Mouse (Mus musculus): Measurements from ENCODE around the gene Hist1h2bj. TPM values are rescaled to one million over a fixed set of nuclear protein-coding genes. Genes with fewer than 3 reads are reported as not detected.
"Not testable (repeated sequence)": the region's sequence is repeated elsewhere in the genome, so short reads cannot be mapped to it uniquely, and the experiment has no call there.

Gene Hist1h2bj
- total RNA-seq (2018; cell fraction: chromatin; rRNA removed), result 10 to 100 TPM in 9 of 26 experiments, 1 to 10 TPM in 14, not detected in 3; 3.2 to 32.9 (median 9.4) TPM
- total RNA-seq (2018; cell fraction: cytosol; rRNA removed), result 10 to 100 TPM; 10.1 to 68.8 (median 21.0) TPM
- total RNA-seq (2018; cell fraction: nucleus; rRNA removed), result 10 to 100 TPM in 12 of 26 experiments, 1 to 10 TPM in 11, not detected in 3; 3.4 to 70.4 (median 11.3) TPM
- not detected in 3 replicates for polyA plus RNA-seq (2018)

DNA sequence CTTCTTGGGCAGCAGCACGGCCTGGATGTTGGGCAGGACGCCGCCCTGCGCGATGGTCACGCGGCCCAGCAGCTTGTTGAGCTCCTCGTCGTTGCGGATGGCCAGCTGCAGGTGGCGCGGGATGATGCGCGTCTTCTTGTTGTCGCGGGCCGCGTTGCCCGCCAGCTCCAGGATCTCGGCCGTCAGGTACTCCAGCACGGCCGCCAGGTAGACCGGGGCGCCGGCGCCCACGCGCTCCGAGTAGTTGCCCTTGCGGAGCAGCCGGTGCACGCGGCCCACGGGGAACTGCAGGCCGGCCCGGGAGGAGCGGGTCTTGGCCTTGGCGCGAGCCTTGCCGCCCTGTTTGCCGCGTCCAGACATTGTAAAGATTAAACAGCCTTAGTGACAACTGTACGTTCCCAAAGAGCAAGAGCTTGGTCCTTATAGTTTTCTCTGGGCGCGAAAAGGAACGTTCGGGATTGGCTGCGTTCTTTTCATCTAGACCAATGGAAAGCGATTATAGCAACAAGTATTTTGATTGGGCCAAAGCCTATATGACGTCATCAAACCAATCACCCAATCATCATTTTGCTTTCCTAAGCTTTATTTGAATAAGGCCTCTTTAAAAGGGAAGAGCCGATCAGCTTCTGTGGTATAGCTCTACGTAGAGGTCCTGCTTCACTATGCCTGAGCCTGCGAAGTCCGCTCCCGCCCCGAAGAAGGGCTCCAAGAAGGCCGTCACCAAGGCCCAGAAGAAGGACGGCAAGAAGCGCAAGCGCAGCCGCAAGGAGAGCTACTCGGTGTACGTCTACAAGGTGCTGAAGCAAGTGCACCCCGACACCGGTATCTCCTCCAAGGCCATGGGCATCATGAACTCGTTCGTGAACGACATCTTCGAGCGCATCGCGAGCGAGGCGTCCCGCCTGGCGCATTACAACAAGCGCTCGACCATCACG is at the start of gene Hist1h2bj, which contains the start of gene Hist1h2ag:
Hist1h2bj (plus strand) TSS at position 647 of the 935 bp plus-strand sequence.
Hist1h2ag (minus strand) TSS at position 377 of the 935 bp plus-strand sequence.
- H3K36me3 ChIP-seq (ENCODE audit: inconsistent target); H3K79me2 ChIP-seq (ENCODE audit: inconsistent target): not testable (repeated sequence)
- H3K27ac ChIP-seq, result peak within 1 kb of the TSS; percentile 85
- peak within 1 kb of the TSS; percentile 29 for H3K4me3 ChIP-seq (ENCODE audit: inconsistent target)
- 2% methylated on average over 15 of the region's 80 CpGs for WGBS (ENCODE audit: missing documents)

DNA sequence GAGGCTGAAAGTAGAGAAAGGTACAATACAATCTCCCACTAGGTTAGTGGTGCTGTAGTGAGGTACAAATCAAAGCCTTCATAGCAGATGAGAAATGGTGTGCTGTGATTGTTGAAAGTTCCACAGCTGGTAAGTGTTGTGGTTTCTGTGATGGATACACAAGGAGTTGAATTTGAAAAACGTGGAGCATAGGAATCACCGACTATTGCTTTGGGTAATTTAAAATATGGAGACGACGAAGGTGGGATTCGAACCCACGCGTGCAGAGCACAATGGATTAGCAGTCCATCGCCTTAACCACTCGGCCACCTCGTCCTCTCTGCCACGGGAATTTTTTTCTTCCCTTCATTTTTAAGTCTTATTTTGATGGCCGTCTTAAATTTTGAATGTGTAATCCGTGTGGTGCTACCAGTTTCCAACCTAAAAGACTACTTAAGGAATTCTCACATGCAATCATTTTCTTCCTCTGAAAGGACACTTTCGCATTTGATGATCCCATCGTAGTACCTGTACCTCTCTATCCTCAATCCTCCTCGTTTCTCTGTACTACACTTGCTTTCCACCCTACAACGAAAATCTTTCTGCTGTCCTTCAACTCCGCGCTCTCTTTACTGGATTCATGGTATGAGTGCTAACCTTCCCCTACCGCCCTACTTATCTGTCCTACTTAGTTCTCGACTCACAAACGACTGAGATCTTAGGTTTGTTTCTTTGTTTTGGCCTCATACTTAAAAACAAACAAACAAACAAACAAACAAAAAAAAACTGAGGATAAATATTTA is 48.9 kb upstream of the Hist1h2bj start:
- Histone ChIP-seq H3K27ac (no peak overlapping the region), H3K36me3 (ENCODE audit: inconsistent target) (no peaks in the 10 kb centered on the region), H3K4me3 (ENCODE audit: inconsistent target) (peak overlapping the region; percentile 49; the same call in 1 of the 2 replicates), H3K79me2 (ENCODE audit: inconsistent target) (no peaks in the 10 kb centered on the region)
- WGBS (ENCODE audit: missing documents), result 12% methylated on average over 22 of the region's 22 CpGs

DNA sequence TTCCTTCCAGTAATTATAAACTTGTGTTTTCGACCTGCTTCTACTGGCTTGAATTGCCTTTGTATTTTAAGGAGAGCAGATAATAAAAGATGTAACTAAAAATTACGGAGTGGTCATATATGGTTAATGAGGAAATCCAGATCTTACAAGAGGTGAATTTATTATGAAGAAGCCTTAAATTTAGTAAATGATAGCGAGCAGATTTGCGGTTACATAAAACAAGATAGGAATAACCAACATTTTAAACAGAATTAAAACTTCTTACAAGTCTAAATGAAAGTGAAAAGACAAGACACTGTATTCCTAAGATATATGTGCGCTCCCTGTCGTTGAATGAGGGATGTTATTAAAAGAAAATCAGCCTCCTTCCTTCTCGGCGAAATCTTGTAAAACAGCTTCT is 48.1 kb upstream of the Hist1h2bj start:
- Histone ChIP-seq H3K4me3 (ENCODE audit: inconsistent target) (peak overlapping the region; percentile 49), H3K27ac (no peak overlapping the region), H3K36me3 (ENCODE audit: inconsistent target) (no peaks in the 10 kb centered on the region), H3K79me2 (ENCODE audit: inconsistent target) (no peaks in the 10 kb centered on the region)
- 21% methylated on average over 8 of the region's 8 CpGs for WGBS (ENCODE audit: missing documents)

DNA sequence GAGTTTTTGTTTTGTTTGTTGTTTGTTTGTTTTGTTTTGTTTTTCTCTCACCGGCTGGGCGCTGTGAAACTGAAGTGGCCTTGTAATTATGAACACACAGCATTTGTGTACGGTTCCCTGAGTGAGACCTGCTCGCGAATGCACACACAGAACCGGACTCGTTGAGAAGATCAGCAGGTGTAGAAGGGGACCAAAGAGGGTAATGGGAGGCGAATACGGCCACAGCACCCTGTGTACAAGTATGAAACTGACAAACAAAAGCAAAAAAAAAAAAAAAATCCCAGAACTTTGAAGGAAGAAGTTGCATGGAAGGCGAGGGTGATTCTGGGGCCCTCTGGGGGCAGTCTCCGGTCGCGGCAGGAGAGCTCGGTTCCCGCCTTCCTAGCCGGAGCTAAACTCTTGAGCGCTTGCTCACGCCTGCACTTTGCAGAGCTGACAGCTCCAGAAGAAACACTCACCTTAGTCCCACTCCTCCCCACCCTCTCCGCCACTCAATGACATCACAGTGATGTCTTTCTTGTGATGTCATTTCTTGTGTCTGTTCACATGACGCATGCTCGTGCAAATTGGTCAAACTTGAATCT is 47.6 kb upstream of the Hist1h2bj start:
- WGBS (ENCODE audit: missing documents), result 2% methylated on average over 21 of the region's 21 CpGs
- Histone ChIP-seq H3K4me3 (ENCODE audit: inconsistent target) (peak overlapping the region; percentile 49), H3K36me3 (ENCODE audit: inconsistent target) (no peaks in the 10 kb centered on the region)

DNA sequence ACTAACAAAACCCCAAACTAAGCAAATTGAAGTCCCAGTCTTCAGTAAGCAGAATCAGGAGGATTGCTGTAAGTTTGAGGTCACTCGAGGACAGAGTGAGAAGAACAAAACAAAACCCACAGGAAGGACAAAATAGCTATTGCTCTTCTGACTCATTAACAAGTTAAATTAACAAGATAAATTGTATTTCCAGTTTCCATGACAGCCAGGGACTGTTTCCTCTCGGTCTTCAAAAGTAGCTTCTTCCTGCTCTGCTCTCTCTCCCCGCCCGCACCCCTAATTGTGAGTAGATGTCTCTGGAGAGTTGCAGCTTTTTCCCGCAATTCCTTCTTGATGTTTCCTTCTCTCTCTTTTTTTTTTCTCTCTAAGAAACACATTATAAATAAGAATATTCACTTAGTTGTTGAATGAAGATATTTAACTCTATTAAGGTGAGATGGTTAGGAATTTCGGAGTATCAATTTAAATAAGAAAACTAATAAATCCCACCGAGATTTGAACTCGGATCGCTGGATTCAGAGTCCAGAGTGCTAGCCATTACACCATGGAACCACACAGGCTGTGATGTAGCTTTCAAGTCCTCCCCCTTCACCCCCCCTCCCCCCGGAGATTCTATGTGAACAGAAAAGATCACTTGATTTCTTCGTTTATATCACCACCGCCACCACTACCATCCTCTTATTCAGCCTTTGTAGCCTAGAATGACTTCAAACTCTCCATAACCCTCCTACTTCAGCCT is 46.7 kb upstream of the Hist1h2bj start:
- no peaks in the 10 kb centered on the region for H3K79me2 ChIP-seq (ENCODE audit: inconsistent target)
- WGBS (ENCODE audit: missing documents), result 13% methylated on average over 10 of the region's 12 CpGs
- peak overlapping the region; percentile 49 for H3K4me3 ChIP-seq (ENCODE audit: inconsistent target)
- no peak overlapping the region for H3K27ac ChIP-seq
- no peaks in the 10 kb centered on the region for H3K36me3 ChIP-seq (ENCODE audit: inconsistent target)

More for the DNA sequence above, 47.6 kb upstream of the Hist1h2bj start:
- Histone ChIP-seq H3K79me2 (ENCODE audit: inconsistent target) (no peaks in the 10 kb centered on the region), H3K27ac (0 out of 2 replicates have a peak overlapping the region, but pooled peaks have one; percentile 5)

DNA sequence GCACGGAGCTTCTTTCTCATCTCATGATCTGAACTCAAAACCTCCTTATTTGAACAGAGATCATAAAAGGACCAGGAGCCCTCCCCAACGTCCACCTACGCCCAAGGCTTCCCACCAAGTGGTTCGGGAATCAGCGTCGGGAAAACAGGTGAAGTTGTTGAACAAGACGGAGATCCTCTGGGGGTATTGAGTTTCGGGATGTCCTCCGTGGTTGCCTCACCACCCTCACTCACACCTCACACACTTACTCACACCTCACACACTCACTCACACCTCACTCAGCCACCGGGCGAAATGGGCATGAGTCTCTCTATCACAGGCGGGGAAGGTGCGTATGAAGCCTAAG is 46.2 kb upstream of the Hist1h2bj start:
- Histone ChIP-seq H3K79me2 (ENCODE audit: inconsistent target) (no peaks in the 10 kb centered on the region), H3K4me3 (ENCODE audit: inconsistent target) (peak overlapping the region; percentile 49), H3K36me3 (ENCODE audit: inconsistent target) (no peaks in the 10 kb centered on the region), H3K27ac (no peak overlapping the region)
- 27% methylated on average over 13 of the region's 13 CpGs for WGBS (ENCODE audit: missing documents)

DNA sequence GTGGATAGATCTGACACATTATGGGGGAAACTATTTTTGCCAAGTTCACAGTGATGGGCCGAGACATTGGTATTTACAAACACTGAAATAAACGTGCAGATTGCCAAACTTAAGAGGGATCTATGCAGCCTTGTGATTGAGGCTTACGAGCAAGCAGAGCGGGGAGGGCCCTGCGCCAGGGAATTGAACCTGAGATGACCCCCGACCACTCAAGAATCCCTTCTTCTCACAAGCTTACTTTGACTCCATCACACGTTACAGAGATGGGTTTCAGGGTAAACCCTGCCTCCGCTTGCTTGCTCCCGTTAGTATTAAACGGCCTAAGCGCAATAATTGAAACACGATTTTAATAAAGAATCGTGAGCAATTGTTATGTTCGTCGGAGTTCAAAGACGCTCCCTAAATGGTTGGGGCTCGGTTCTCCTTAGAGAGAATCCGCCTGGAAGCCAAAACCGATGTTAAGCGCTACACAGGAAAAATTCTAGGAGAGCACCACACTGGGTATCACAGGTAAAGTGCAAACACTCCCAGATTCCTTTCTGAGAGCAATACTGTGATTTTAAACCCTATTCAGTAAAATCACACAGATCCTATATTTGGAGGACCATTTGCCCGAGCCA is 45.7 kb upstream of the Hist1h2bj start:
- Histone ChIP-seq H3K27ac (no peak overlapping the region), H3K36me3 (ENCODE audit: inconsistent target) (no peaks in the 10 kb centered on the region), H3K4me3 (ENCODE audit: inconsistent target) (peak overlapping the region; percentile 49; the same call in 1 of the 2 replicates), H3K79me2 (ENCODE audit: inconsistent target) (no peaks in the 10 kb centered on the region)
- 39% methylated on average over 21 of the region's 21 CpGs for WGBS (ENCODE audit: missing documents)

DNA sequence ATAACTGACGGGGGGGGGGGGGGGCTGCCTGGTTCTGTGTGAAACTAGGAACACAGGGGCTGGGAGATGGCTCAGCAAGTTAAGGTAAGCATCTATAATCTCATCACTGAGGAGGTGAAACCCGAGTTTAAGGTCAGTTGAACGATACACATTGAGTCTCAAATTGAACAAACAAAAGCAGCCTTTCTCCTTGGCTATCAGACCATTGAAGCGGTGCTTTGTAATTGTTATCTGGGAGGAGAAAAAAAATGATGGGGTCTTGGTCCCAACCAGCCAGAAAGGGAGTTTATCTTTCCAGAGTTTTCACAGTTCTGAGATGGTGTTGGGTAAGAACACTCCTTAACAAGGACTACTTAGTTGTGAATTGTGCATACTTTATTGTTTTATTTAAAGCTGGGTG is 45.2 kb upstream of the Hist1h2bj start:
- no peak overlapping the region for H3K4me3 ChIP-seq (ENCODE audit: inconsistent target)
- no peaks in the 10 kb centered on the region for H3K79me2 ChIP-seq (ENCODE audit: inconsistent target)
- no peak overlapping the region for H3K27ac ChIP-seq
- 38% methylated on average over 4 of the region's 4 CpGs for WGBS (ENCODE audit: missing documents)
- no peaks in the 10 kb centered on the region for H3K36me3 ChIP-seq (ENCODE audit: inconsistent target)

DNA sequence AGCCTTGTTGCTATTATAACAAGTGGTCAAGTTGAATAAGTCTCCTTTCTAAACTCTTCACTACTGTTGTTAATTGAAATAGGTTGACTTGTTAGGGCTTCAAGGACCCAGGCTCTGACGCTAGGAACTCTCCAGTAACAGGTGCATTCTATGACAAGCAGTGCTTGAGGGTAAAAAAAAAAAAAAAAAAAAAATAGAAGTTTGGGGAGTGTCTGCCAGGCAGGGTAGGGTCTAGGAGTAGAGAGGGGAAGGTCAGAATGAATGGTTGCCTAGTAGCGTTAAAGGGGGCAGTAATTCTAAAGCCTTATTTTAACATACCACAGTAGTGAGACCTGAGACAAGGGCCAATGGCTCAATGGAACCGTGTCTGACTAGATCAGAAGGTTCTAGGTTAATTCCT is 44.6 kb upstream of the Hist1h2bj start:
- H3K4me3 ChIP-seq (ENCODE audit: inconsistent target), result no peak overlapping the region
- H3K27ac ChIP-seq, result no peak overlapping the region
- no peaks in the 10 kb centered on the region for H3K36me3 ChIP-seq (ENCODE audit: inconsistent target)
- WGBS (ENCODE audit: missing documents), result 76% methylated on average over 3 of the region's 3 CpGs
- no peaks in the 10 kb centered on the region for H3K79me2 ChIP-seq (ENCODE audit: inconsistent target)

DNA sequence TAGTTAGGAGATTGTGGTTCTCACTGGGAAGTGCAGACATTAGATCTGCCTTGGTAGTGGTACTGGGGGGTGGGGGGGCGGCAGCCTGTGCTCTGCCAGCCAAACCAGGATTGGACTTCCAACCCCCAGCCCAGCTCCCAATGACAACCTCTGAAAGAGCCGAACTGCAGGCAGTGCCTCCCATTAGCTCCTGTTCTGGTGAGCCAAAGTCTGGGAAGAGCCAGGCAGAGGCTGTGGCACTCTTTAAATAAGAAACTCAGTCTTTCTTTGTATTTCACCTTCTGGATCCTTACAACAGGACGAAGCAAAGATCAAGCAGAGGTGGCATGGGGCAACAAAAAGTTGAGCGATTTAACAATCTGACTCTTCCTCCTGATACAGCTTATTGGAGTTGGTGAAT is 43.9 kb upstream of the Hist1h2bj start:
- no peaks in the 10 kb centered on the region for H3K36me3 ChIP-seq (ENCODE audit: inconsistent target)
- H3K4me3 ChIP-seq (ENCODE audit: inconsistent target), result no peak overlapping the region
- 79% methylated on average over 4 of the region's 4 CpGs for WGBS (ENCODE audit: missing documents)
- H3K27ac ChIP-seq, result no peak overlapping the region
- H3K79me2 ChIP-seq (ENCODE audit: inconsistent target), result no peaks in the 10 kb centered on the region

DNA sequence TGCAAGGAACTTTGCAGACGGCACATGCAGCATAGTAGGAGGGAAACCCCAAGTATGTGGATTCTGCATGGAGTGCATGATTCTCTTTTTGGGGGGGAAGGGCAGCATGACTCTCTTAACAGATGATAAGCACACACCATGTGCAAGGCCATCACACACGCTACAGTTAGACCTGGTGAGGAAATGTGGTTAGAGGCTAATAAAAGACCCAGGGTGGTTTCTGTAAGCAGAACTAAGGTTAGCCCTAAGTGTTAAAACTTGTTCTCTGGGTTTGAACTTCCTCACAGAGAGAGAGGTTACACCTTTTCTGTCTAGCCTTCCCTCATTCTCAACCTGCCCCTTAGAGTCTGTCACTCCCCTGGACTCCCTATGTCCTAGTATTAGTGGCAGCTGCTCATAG is 41.7 kb upstream of the Hist1h2bj start:
- no peaks in the 10 kb centered on the region for H3K36me3 ChIP-seq (ENCODE audit: inconsistent target)
- 13% methylated on average over 2 of the region's 2 CpGs for WGBS (ENCODE audit: missing documents)
- no peak overlapping the region for H3K4me3 ChIP-seq (ENCODE audit: inconsistent target)
- H3K27ac ChIP-seq, result peak overlapping the region; percentile 44
- no peaks in the 10 kb centered on the region for H3K79me2 ChIP-seq (ENCODE audit: inconsistent target)

DNA sequence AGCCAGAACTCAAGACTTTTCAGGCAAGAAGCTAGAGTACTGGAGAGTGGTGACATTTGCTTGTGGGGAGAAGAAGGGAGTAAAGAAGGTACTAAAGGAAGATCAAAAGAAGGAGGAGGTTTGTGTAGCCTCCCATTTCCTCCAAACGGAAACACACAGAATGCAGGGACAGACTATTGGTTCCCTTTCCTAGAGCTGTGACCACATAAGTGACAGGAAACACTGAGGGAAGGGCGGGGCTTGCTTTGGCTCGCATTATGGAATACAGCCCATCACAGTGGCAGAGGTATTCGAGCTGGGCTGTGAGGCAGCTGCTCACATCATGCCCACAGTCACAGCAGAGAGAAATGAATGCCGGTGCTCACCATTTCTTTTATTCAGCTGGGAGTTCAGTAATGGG is 41.2 kb upstream of the Hist1h2bj start:
- Histone ChIP-seq H3K79me2 (ENCODE audit: inconsistent target) (no peaks in the 10 kb centered on the region), H3K27ac (peak overlapping the region; percentile 44), H3K4me3 (ENCODE audit: inconsistent target) (no peak overlapping the region), H3K36me3 (ENCODE audit: inconsistent target) (no peaks in the 10 kb centered on the region)
- WGBS (ENCODE audit: missing documents), result 0% methylated on average over 5 of the region's 5 CpGs

DNA sequence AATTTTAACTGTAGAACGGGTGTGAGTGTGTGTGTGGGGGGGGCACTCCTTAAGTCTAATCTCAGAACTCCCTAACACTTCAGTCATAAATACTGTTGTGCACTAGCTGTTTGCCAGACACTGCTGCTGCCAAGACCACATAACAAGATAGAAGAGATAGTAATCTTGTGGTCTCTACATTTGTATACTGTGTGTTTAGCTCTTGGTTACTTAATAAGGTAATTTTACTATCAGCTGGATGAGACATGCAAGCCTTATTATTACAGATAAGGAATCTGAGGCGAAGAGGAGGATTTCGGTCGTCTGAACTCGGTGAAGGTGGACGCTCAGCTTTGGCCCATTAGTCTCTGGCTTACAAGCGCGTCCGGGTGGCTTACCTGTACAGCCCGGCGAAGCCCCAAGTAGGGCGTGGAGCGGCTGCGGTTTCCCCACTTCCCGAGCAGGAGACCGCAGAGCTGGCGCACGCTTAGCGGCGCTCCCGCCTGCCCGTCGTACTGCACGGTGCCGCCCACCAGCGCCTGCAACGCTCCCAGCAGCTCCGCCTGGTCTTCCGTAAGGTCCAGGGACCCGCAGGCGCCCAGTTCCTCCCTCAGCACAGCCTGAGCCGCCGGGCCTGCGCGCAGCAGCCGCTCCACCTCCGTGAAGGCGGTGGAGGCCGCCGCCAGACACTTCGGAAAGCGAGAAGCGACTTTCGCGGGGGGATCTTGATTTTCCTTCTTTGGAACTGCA is 37.2 kb upstream of the Hist1h2bj start:
- 2% methylated on average over 44 of the region's 45 CpGs for WGBS (ENCODE audit: missing documents)
- Histone ChIP-seq H3K4me3 (ENCODE audit: inconsistent target) (peak overlapping the region; percentile 45), H3K27ac (no peak overlapping the region), H3K36me3 (ENCODE audit: inconsistent target) (no peaks in the 10 kb centered on the region), H3K79me2 (ENCODE audit: inconsistent target) (no peaks in the 10 kb centered on the region)
